Mouse (Mus musculus) large intestine, adult 2 months (tissue): ENCODE measurements around the gene Cpne6. TPM values are rescaled to one million over a fixed set of nuclear protein-coding genes. Genes with fewer than 3 reads are reported as not detected.

Experiments
- DNase-seq: peaks from one replicate; pipeline ENCODE4 v3.0.0-alpha.2; 2012; ENCODE audit warnings: low read depth, low spot score
- WGBS: fragments of 180-500 bp; shearing (Covaris S2); methylation state at CpG from one replicate; pipeline ENCODE4 v1.1.7; 2018; 5-methylcytosine and 5-hydroxymethylcytosine counted together
- polyA plus RNA-seq: library from polyadenylated mRNA; depleted of rRNA; stranded (reverse); fragments of >200 nt; gene quantifications from 2 replicates; pipeline ENCODE4 v1.2.3, GENCODE M21; 2012; rRNA removed

Cpne6 gene
- polyA plus RNA-seq, 1 experiment: 0.15 TPM

DNA sequence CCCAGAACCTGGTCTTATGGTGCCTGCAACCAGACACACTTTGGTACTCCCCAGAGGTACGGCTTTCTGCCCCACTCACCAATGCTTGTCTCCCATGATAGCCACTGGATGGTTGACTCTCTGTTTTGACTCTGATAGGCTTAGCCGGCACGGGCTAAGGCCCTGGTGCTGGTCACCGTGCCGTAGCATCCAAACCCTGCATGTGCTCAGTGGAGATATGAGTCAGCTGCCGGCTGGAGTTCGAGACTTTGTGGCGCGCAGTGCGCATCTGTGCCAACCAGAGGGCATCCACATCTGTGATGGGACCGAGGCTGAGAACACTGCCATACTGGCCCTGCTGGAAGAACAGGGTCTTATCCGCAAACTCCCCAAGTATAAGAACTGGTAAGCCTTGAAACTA lies 32.0 kb downstream of the Cpne6 start:
- 97% methylated on average over 12 of the region's 12 CpGs for WGBS
- no peak for DNase-seq

GRCm38 (mm10) chr14:55544334-55544733 lies 34.1 kb downstream of the Cpne6 start:
- DNase-seq: no peak
- WGBS: 64% methylated on average over 9 of the region's 9 CpGs

DNA sequence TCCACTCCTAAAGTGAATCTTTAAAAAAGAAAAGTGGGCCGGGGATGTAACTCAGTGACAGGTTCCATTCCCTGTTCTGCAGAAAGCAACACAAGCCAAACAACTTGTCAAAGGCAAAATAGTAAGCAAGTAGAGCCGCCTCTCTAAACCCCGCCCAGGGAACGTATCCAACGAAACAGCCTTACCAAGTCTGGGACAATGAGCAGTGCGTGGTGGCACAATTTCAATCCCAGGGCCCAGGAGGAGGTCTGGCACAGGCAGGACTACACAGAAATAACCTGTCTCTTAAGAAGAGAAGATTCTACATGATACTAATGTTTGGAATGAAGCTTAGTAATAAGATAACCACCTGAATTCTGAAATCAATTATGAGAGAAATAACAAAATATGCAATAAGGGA lies 39.9 kb downstream of the Cpne6 start:
- no peak for DNase-seq
- WGBS: 78% methylated on average over 6 of the region's 6 CpGs

DNA sequence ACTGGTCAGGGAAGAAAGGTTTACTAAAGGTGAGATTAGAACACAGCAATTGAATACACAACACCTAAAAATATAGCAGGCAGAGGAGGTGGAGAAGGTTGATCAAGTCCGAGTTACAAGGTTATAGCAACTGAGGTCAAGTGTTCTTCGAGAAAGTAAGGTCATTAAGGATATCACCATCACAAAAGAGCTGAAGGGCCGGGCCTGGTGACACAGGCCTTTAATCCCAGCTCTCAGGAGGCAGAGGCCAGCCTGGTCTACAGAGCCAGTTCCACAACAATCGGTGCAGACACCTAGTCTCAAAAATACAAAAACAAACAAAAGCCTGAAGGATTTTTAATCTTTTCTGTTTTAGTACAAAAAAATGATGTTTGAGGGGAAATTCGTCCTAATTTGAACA lies 41.1 kb downstream of the Cpne6 start:
- DNase-seq: no peak
- 72% methylated on average over 5 of the region's 5 CpGs for WGBS

- DNase-seq: no peak
- 93% methylated on average over 8 of the region's 8 CpGs for WGBS
Measured at GRCm38 (mm10) chr14:55551794-55552193, 41.5 kb downstream of the Cpne6 start.

DNA sequence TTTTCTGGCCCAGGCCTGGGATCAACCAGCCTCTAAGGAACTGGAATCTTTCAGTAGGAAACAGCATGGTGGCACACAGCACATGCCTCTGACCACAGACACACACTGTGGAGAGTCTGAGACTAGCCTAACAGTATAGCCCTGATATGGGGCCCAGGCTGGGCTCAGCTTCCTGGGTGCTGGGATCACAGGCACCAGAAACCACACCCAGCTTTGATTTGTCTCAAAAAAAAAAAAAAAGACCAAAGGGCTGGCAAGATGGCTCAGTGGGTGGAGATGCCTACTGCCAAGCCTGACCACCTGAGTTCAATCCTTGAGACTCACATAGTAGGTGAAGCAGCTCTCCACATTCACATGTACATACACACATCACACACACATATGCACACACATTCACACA lies 44.4 kb downstream of the Cpne6 start:
- no peak for DNase-seq

- DNase-seq: no peak
- 80% methylated on average over 3 of the region's 3 CpGs for WGBS
Measured at GRCm38 (mm10) chr14:55555788-55556187, 45.5 kb downstream of the Cpne6 start.

- 15% methylated on average over 5 of the region's 5 CpGs for WGBS
- DNase-seq: peak; percentile 64
Measured at GRCm38 (mm10) chr14:55557003-55557402, 46.8 kb downstream of the Cpne6 start.

- WGBS: 75% methylated on average over 3 of the region's 3 CpGs
- no peak for DNase-seq
Measured at GRCm38 (mm10) chr14:55557587-55557986, 47.3 kb downstream of the Cpne6 start.

GRCm38 (mm10) chr14:55558740-55559448 lies 48.6 kb downstream of the Cpne6 start:
- 47% methylated on average over 6 of the region's 6 CpGs for WGBS
- DNase-seq: no peak

- DNase-seq: peak; percentile 92
- WGBS: under 1% methylated on average over 27 of the region's 27 CpGs
Measured at GRCm38 (mm10) chr14:55559799-55560201, 49.6 kb downstream of the Cpne6 start, which contains the start of gene Dcaf11. Gene Dcaf11, plus strand, starts transcription at chr14:55560006.

- WGBS: under 1% methylated on average over 51 of the region's 51 CpGs
Measured at GRCm38 (mm10) chr14:55560202-55561073, 50.2 kb downstream of the Cpne6 start, which contains the start of gene A730061H03Rik. Gene A730061H03Rik, minus strand, starts transcription at chr14:55560406.

DNA sequence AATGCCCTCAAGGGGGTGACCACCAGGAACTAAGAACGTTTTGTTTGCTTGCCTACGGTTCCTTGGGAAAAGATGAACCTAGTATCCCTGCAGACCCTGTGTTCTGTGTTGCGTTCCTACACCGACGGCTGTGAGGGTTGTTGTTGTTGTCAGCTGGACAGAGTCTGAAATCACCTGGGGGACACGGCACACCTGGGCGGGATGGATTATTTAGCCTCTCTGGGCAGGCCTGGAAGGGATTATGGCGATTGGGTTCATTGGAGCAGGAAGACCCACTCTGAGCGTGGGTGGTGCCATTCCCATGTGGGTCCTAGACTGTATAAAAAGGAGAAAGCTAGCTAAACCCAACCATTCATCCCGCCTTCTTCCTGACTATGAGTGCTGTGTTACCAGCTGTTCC lies 51.6 kb downstream of the Cpne6 start:
- no peak for DNase-seq
- 83% methylated on average over 10 of the region's 10 CpGs for WGBS

More at GRCm38 (mm10) chr14:55560202-55561073, 50.2 kb downstream of the Cpne6 start, which contains the start of gene A730061H03Rik:
- DNase-seq: peak; percentile 98

DNA sequence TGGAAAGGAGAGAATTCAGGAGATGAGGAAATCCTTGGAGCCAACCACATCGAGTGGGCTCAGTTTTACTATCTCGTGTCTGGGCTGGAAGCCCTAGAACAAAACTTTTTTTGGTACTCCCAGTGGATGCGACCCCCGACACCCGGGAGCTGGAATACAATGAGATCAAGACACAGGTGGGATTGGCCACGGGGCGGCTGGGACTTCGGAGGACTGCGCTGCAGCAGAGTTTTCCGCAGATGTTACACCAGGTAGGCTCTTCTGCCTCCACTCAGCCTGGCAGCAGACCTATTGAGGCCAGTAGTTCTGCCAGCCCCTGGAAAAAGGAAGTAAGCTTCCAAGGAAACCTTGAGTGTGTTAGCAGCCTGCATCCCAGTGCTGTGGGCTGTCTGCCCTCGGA lies 53.0 kb downstream of the Cpne6 start:
- DNase-seq: no peak
- WGBS: 89% methylated on average over 11 of the region's 11 CpGs

DNA sequence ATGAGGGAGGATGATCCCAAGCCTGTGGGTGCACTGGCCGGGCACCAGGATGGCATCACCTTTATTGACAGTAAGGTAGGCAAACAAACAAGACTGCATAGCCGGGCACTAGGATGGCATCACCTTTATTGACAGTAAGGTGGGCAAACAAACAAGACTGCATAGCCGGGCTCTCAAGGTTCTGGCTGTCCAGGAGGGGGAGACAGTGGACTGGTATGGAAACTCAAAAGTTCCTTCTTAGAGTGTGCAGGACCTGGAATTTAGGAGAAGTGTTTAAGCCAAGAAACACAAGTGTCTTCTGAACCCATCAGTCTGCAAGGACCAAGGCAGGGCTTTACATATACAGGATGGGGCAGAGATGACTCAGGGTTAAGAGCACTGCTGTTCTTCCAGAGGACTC lies 55.5 kb downstream of the Cpne6 start:
- no peak for DNase-seq
- 55% methylated on average over 3 of the region's 3 CpGs for WGBS

Other genes with a start within 250 kb of the Cpne6 start
- gene Dhrs4, start 31.7 kb upstream of the Cpne6 start, polyA plus RNA-seq: 47.7 and 70.7 TPM in 2 replicates
- gene Carmil3, start 19.8 kb upstream of the Cpne6 start, polyA plus RNA-seq: 1.3 and 1.6 TPM in 2 replicates
- gene Nrl, start 14.5 kb downstream of the Cpne6 start, polyA plus RNA-seq: not detected in 2 replicates
- 30.9 and 33.5 TPM in 2 replicates for gene Pck2, start 29.8 kb downstream of the Cpne6 start, polyA plus RNA-seq
- 112 and 152 TPM in 2 replicates for gene Dcaf11, start 49.6 kb downstream of the Cpne6 start, polyA plus RNA-seq
- 0.25 and 0.82 TPM in 2 replicates for gene A730061H03Rik, start 50.0 kb downstream of the Cpne6 start, polyA plus RNA-seq
- gene Fitm1, start 65.2 kb downstream of the Cpne6 start, polyA plus RNA-seq: 0.11 and 0.12 TPM in 2 replicates
- gene Psme1, start 67.7 kb downstream of the Cpne6 start, polyA plus RNA-seq: 250 and 259 TPM in 2 replicates
- 10.1 and 16.2 TPM in 2 replicates for gene Emc9, start 74.9 kb downstream of the Cpne6 start, polyA plus RNA-seq
- gene Psme2, start 80.7 kb downstream of the Cpne6 start, polyA plus RNA-seq: 357 and 385 TPM in 2 replicates
- 32.1 and 48.2 TPM in 2 replicates for gene Rnf31, start 81.3 kb downstream of the Cpne6 start, polyA plus RNA-seq
- gene Irf9, start 93.1 kb downstream of the Cpne6 start, polyA plus RNA-seq: 38.5 and 55.1 TPM in 2 replicates
- gene Rec8, start 107.6 kb downstream of the Cpne6 start, polyA plus RNA-seq: 1.3 and 4.7 TPM in 2 replicates
- 39.2 and 46.0 TPM in 2 replicates for gene Ipo4, start 125.5 kb downstream of the Cpne6 start, polyA plus RNA-seq
- 2.2 and 2.3 TPM in 2 replicates for gene Gm49378, start 127.5 kb downstream of the Cpne6 start, polyA plus RNA-seq
- gene Tm9sf1, start 133.4 kb downstream of the Cpne6 start, polyA plus RNA-seq: 96.9 and 108 TPM in 2 replicates
- 1.4 and 2.1 TPM in 2 replicates for gene Tssk4, start 139.7 kb downstream of the Cpne6 start, polyA plus RNA-seq
- 44.6 and 50.6 TPM in 2 replicates for gene Mdp1, start 150.1 kb downstream of the Cpne6 start, polyA plus RNA-seq
- gene Gmpr2, start 161.5 kb downstream of the Cpne6 start, polyA plus RNA-seq: 17.8 and 18.8 TPM in 2 replicates
- 329 and 342 TPM in 2 replicates for gene Nedd8, start 161.7 kb downstream of the Cpne6 start, polyA plus RNA-seq
- gene Tinf2, start 171.4 kb downstream of the Cpne6 start, polyA plus RNA-seq: 16.5 and 22.5 TPM in 2 replicates
- 1.0 and 1.1 TPM in 2 replicates for gene Tgm1, start 203.5 kb downstream of the Cpne6 start, polyA plus RNA-seq
- gene Rabggta, start 211.8 kb downstream of the Cpne6 start, polyA plus RNA-seq: 34.3 and 42.9 TPM in 2 replicates
- gene Dhrs1, start 235.2 kb downstream of the Cpne6 start, polyA plus RNA-seq: 78.0 and 141 TPM in 2 replicates
- 16.0 and 21.7 TPM in 2 replicates for gene Nop9, start 235.2 kb downstream of the Cpne6 start, polyA plus RNA-seq
- 335 and 566 TPM in 2 replicates for gene Cideb, start 248.0 kb downstream of the Cpne6 start, polyA plus RNA-seq